Mouse (Mus musculus) left cerebral cortex, adult 6 months (tissue): ENCODE measurements around the gene Hcar2. TPM values are rescaled to one million over a fixed set of nuclear protein-coding genes. Genes with fewer than 3 reads are reported as not detected.

Source experiments
- long read RNA-seq, 2 experiments: library from polyadenylated mRNA; unstranded; transcript quantifications; one replicate each; pipeline ENCODE4 v2.0.0; 2019 to 2020
- polyA plus RNA-seq: library from polyadenylated mRNA; unstranded; fragments of <200 nt; fragmentation: Nextera tagmentation; gene quantifications from 2 replicates; pipeline ENCODE4 v1.2.3, GENCODE M21; 2021

Gene Hcar2
- polyA plus RNA-seq, result 0.09 TPM in 1 of 2 replicates, not detected in the other
- long read RNA-seq, experiment 1, result 0 reads
- long read RNA-seq, experiment 2, result 0 reads

GRCm38 (mm10) chr5:123865365-123865764 lies at the start of gene Hcar2:
Gene Hcar2 (minus strand): TSS chr5:123865499.

GRCm38 (mm10) chr5:123906976-123907630 lies 41.8 kb upstream of the Hcar2 start, which contains the start of gene Denr:
Gene Denr (plus strand): TSS chr5:123907175.

GRCm38 (mm10) chr5:123879928-123880327 lies 14.6 kb upstream of the Hcar2 start, which contains the start of gene Hcar1:
Gene Hcar1 (minus strand): TSS chr5:123880020.

Other genes starting within 250 kb of the Hcar2 start
- 32.8 and 39.0 TPM in 2 replicates for gene Clip1, start 180.9 kb downstream of the Hcar2 start, polyA plus RNA-seq
- gene Zcchc8, start 144.4 kb downstream of the Hcar2 start, polyA plus RNA-seq, result 16.1 and 16.9 TPM in 2 replicates
- 47.0 and 58.7 TPM in 2 replicates for gene Rsrc2, start 116.1 kb downstream of the Hcar2 start, polyA plus RNA-seq
- gene Kntc1, start 115.8 kb downstream of the Hcar2 start, polyA plus RNA-seq, result 0.63 and 1.7 TPM in 2 replicates
- 0.38 and 0.56 TPM in 2 replicates for gene Hcar1, start 14.5 kb upstream of the Hcar2 start, polyA plus RNA-seq
- 93.0 and 152 TPM in 2 replicates for gene Denr, start 41.7 kb upstream of the Hcar2 start, polyA plus RNA-seq
- gene Gm43518, start 61.9 kb upstream of the Hcar2 start, polyA plus RNA-seq, result not detected in 2 replicates
- gene Ccdc62, start 65.2 kb upstream of the Hcar2 start, polyA plus RNA-seq, result 1.8 and 3.2 TPM in 2 replicates
- 10.4 and 11.5 TPM in 2 replicates for gene Hip1r, start 108.1 kb upstream of the Hcar2 start, polyA plus RNA-seq
- gene Vps37b, start 166.8 kb upstream of the Hcar2 start, polyA plus RNA-seq, result 13.1 and 26.3 TPM in 2 replicates
- 28.7 and 35.1 TPM in 2 replicates for gene Abcb9, start 230.3 kb upstream of the Hcar2 start, polyA plus RNA-seq
- 46.6 and 68.3 TPM in 2 replicates for gene Ogfod2, start 246.8 kb upstream of the Hcar2 start, polyA plus RNA-seq